Mouse (Mus musculus): ENCODE results near the gene Tprkb.

DNA sequence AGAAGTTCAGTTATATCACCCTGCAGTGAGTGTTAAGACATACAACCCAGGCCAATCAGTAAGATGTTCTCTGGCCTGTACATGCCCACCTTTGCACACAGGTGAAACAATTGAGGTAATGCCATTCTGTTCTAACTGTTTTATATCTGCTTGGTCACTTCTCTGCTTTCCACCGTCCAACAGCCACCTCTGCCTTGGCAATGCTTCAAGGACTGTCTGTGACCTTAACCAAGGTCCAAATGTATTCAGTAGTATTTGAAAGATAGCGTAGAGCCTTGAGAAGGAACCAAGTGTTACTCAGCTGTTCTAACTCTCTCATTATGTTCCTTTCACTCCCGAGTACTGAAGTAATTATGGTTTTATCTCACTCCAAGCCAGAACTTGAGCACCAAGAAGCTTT, 49.1 kb upstream of the Tprkb start:
- TF ChIP-seq CTCF (IDR thresholded peaks at IDR 0.05; ENCODE audit: low read depth) = no peak
- no peak for TF ChIP-seq EP300 (IDR thresholded peaks at IDR 0.05; ENCODE audit: low read depth)

Measured in liver, postnatal 0 days (tissue).